Mouse (Mus musculus) MEL (cell line): ENCODE results near the gene Entpd3.
"Not testable (repeated sequence)": the region's sequence is repeated elsewhere in the genome, so short reads cannot be mapped to it uniquely, and the experiment has no call there.

ENCODE experiments used
- CHD2 ChIP-seq: IDR thresholded peaks from 2 replicates; pipeline ENCODE4 v1.6.1; 2011; ENCODE audit warnings: low read length, improper control_type of control experiment
- CTCF ChIP-seq, 3 experiments: IDR thresholded peaks in 2 of 3; conservative IDR thresholded peaks in 1 of 3; 2 replicates each; pipeline ENCODE4 v1.5.1; 2011 to 2012; ENCODE audit warnings: low read length in 3 of 3, low read depth in 2 of 3, mild to moderate bottlenecking in 2 of 3, improper control_type of control experiment in 1 of 3, inconsistent platforms in 1 of 3, mixed read lengths in 1 of 3, moderate library complexity in 1 of 3; ENCODE audit not compliant: control insufficient read depth in 1 of 3, insufficient read depth in 1 of 3, poor library complexity in 1 of 3, severe bottlenecking in 1 of 3
- MAX ChIP-seq: IDR thresholded peaks from 2 replicates; pipeline ENCODE4 v1.6.1; 2011; ENCODE audit warnings: low read length, improper control_type of control experiment
- POLR2A ChIP-seq, 2 experiments: IDR thresholded peaks; 2 replicates each; pipeline ENCODE4 v1.6.1; 2011 to 2012; ENCODE audit warnings: low read length in 2 of 2, mild to moderate bottlenecking in 2 of 2, control low read depth in 1 of 2, improper control_type of control experiment in 1 of 2, low read depth in 1 of 2, moderate library complexity in 1 of 2; ENCODE audit not compliant: control insufficient read depth in 1 of 2, insufficient read depth in 1 of 2, poor library complexity in 1 of 2
- POLR2AphosphoS2 ChIP-seq: IDR thresholded peaks from 2 replicates; pipeline ENCODE4 v1.6.1; 2011; ENCODE audit warnings: low read length, improper control_type of control experiment
- TBP ChIP-seq: IDR thresholded peaks from 2 replicates; pipeline ENCODE4 v1.8.0; 2011; ENCODE audit warnings: low read depth, low read length, improper control_type of control experiment

DNA sequence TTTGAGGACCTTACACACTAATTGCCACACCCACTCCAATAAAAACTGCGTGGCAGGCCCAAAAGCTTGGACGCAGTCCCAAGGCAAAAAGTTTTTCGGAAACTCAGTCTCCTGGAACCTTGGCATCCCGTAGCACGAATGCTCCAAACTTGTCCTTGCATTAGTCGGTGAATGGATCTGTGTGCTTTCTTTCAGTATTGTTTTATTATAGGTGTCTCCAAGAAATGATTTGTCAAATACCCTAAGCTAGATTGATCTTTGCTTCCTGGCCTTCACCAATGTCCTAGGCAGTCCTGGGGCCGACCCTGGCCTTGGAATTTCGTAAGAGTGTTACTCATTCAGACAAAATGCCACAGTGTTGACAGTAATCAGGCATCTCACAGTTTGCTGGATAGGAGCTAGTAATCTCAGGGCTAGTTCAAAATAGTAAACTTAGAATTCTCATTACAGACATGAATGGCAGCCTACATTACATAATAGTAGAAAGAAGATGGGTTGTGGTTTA lies 6.1 kb upstream of the Entpd3 start:
- TF ChIP-seq TBP; CTCF (IDR thresholded peaks at IDR 0.05 in 2 of 3, conservative IDR thresholded peaks at IDR 0.05 in 1 of 3; ENCODE audit: control insufficient read depth in 1 of 3, insufficient read depth in 1 of 3, low read depth in 2 of 3, low read length in 3 of 3, poor library complexity in 1 of 3, severe bottlenecking in 1 of 3); MAX; CHD2; POLR2A (IDR thresholded peaks at IDR 0.05; ENCODE audit: control insufficient read depth in 1 of 2, insufficient read depth in 1 of 2, low read depth in 1 of 2, low read length in 2 of 2, poor library complexity in 1 of 2); POLR2AphosphoS2: not testable (repeated sequence)
